Mouse (Mus musculus) gastrocnemius, postnatal 4 days (tissue): ENCODE data around the gene Mapkbp1. TPM values are rescaled to one million over a fixed set of nuclear protein-coding genes. Genes with fewer than 3 reads are reported as not detected.

Experiments
- DNase-seq, 2 experiments: peaks; one replicate each; pipeline ENCODE4 v3.0.0; 2021 to 2022; ENCODE audit warnings: low spot score in 2 of 2, mixed read lengths in 2 of 2
- long read RNA-seq, 2 experiments: library from polyadenylated mRNA; stranded (forward); transcript quantifications; one replicate each; pipeline ENCODE4 v2.0.0; 2021
- total RNA-seq, 2 experiments: library from RNA; stranded (reverse); gene quantifications; 2 replicates each; pipeline ENCODE4 v1.2.3; 2021

Mapkbp1 gene
- 10 to 100 TPM; 14.1 to 15.6 TPM for total RNA-seq
- long read RNA-seq, experiment 1, partial matches to known transcripts: 2 of 3 reads
- long read RNA-seq, experiment 1, other reads (novel, unspliced or antisense): 1 of 3 reads
- long read RNA-seq, experiment 2, partial matches to known transcripts: 0 of 3 reads
- long read RNA-seq, experiment 2, other reads (novel, unspliced or antisense): 3 of 3 reads

- no peak for DNase-seq
Observed at GRCm38 (mm10) chr2:119972537-119972879, at the start of gene Mapkbp1. Mapkbp1 (plus strand) TSS chr2:119972699.

GRCm38 (mm10) chr2:119970571-119970970 is 1.9 kb upstream of the Mapkbp1 start:
- DNase-seq: peak in 1 of 2 experiments; percentile 40

GRCm38 (mm10) chr2:119971316-119971715 is 1.2 kb upstream of the Mapkbp1 start:
- DNase-seq: no peak

- peak; percentile 89 to 97 for DNase-seq
Observed at GRCm38 (mm10) chr2:119971837-119972536, 512 bp upstream of the Mapkbp1 start.

- DNase-seq: no peak
Observed at GRCm38 (mm10) chr2:119980343-119980986, 8.0 kb downstream of the Mapkbp1 start.

- no peak for DNase-seq
Observed at GRCm38 (mm10) chr2:119981631-119982030, 9.1 kb downstream of the Mapkbp1 start.

GRCm38 (mm10) chr2:119985871-119986270 is 13.4 kb downstream of the Mapkbp1 start:
- DNase-seq: no peak

DNA sequence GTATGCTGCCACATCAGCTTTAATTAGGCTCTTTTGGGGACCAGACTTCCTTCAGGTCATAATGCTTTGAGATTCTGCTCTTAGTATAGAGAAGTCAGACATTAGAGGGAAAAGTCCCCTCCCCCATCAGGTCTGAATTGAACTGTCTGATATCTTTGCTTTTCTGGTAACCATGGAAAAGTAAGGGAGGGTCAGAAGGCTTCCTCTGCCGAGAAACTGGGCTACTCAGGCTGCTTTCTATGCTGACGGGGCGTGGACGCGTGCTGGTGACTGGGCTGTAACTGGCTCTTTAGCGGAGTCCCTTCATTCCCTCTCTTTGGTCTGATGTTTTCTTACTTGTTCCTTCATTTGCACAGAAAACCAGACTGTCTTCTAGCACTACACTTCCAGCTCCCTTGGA is 13.9 kb downstream of the Mapkbp1 start:
- no peak for DNase-seq

- DNase-seq: no peak
Observed at GRCm38 (mm10) chr2:119987441-119987840, 14.9 kb downstream of the Mapkbp1 start.

- DNase-seq: no peak
Observed at GRCm38 (mm10) chr2:119988952-119989351, 16.5 kb downstream of the Mapkbp1 start.

DNA sequence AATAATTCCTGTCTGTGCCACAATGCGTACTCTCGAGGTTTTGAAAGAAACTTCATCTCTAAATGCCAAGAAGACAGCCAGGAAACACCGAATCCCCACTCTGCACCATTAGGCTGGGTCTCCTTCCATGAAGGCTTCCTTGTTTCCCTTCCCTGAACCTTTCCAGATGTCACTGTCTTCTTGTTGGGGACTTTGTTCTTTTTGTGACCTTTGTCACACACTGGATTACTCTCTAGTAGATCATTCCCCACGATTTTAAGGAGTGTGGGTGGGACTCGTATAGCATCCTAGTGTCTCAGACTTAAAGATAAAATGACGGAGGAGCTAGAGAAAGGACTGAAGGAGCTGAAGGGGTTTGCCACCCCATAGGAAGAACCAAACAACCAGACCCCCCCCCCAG is 18.4 kb downstream of the Mapkbp1 start:
- no peak for DNase-seq

DNA sequence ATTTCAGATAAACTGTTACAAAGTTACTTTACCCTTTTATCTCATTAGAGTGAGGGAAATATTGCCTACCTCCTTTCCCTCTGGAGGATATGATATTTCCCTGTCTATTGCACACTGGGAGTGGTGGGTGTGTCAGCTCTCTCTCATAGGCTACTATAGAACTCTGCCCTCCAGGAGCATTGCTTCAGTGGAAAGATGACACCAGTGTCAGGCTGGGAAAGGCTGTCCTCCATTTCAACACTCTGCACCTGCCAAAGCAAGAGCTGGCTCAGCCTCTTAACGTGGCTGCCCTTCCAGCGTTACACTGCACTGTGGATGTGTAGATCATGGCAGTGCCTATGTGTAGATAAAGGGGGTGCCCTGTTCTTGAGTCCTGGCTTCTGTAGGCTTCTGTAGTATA is 19.9 kb downstream of the Mapkbp1 start:
- no peak for DNase-seq

DNA sequence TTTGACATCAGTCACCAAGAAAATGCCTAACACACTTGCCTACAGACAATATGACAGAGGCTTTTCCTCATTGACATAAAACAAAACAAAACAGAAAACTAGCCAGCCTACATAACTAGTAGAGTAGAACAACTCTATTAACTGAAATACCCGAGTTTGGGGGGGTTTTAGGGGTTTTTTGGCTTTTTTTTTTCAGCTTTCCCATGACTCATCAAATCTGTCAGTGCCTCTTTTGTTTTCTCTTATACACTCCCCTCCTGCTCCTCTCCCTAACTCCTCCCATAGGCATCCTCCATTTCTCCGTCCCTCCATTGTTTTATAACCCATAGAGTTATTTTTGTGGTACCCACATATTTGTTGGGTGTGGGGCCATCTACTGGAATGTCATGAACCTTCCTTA is 21.0 kb downstream of the Mapkbp1 start:
- no peak for DNase-seq

GRCm38 (mm10) chr2:119994839-119995238 is 22.3 kb downstream of the Mapkbp1 start:
- no peak for DNase-seq

- no peak for DNase-seq
Observed at GRCm38 (mm10) chr2:119995391-119996281, 23.1 kb downstream of the Mapkbp1 start.

DNA sequence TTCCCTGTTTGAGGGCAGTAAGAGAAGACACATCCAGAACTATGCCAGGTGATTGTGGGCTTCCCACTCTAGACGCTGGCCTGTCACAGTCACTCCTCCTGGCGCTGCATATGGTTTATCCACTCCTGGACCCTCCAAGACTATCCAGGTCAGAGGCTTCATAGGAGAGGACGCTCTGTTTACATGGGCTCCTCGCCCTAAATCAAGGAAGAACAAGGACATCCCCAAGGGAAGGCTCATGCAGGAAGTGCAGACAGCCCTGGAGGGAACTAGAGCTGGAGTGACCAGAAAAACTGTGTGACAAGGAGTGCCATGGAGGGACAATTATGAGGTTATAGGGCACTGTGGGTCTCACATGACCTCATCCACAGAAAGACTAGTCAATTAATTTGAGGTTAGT is 24.9 kb downstream of the Mapkbp1 start:
- no peak for DNase-seq

- no peak for DNase-seq
Observed at GRCm38 (mm10) chr2:119999731-120000130, 27.2 kb downstream of the Mapkbp1 start.

GRCm38 (mm10) chr2:120000882-120001584 is 28.5 kb downstream of the Mapkbp1 start:
- DNase-seq: no peak

DNA sequence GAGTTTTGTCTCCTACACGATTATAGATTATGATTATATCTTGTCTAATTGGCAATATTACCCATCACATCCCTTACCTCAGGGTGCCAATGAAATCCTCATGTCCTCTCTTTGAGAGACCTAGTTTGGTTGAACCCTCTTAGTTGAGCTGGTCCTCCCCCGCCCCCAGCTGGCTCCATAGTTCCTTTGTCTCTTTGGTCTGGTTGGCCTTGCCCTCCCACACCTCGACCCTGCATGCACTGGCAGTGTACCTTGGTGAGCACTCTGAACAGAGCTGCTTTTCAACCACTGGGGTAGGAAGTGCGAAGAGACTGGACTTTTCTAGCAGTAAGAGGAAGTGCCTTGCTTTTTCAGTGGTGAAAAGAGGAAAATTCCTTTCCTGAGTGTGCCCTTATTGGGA is 29.5 kb downstream of the Mapkbp1 start:
- DNase-seq: no peak

- no peak for DNase-seq
Observed at GRCm38 (mm10) chr2:120003970-120004369, 31.5 kb downstream of the Mapkbp1 start.

DNA sequence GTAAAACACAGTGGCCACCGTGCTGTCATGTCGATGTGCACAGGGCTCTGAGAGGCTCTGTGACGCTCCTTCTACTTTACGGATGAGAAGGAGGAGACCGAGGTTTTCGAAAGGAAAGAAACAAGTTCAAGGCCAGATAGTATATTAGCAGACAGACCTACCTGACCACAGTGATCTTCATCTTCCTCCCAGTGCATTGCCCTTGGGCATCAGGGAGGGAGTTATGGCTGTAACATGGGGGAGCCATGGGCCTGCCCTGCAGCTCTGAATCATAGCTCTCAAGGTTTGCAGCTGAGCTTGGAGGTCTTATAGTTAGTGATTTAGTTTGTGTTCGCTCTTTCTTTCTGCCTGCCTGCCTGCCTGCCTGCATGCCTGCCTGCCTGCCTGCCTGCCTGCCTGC is 34.2 kb downstream of the Mapkbp1 start:
- DNase-seq: no peak
